Mouse (Mus musculus): ENCODE measurements around the gene Mrps17.

Mrps17 gene

DNA sequence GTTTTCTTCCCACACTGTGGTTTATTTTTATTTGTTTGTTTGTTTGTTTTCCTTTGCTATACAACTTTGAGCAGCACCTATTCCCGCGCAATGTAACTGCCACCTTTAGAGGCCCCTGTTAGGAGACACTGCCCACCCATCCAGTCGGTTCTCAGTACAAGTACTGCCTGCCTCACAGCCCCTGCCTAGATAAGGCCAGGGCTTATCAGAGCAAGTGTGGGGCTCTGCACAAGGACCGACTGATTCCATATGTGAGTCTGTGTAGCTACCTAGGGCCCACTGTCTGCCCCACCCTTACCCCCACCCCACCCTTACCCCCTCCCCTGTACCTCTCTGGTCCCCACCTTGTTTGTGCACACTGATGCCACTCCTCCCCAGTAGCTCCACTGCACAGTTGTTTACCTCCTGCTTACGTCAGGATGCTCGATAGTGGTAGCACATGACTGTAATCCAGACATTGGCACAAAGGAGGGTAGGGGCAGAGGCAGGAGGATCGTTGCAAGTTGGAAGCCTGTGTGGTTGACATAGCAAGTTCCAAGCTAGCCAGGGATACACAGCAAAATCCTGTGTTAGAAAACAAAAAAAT is 27.7 kb downstream of the Mrps17 start:
- no peak for DNase-seq (ENCODE audit: low read depth)

DNA sequence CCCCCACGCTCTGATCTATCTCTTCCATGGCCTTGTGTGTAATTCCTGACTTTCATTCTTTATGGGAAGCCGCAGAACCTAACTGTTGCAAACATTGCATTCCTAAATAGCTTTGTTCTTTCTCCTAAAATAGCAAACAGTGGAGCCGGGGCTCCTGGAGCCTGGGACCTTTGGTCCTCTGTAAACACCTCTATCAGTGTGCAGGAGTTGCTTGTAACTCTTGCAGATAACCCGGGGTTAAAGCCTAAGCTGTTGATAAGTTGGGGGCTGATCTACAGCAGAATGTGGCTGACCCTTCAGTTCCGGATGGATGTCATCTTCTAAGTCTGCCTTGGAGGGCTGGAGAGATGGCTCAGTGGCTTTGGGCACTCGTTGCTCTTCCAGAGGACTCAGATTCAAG is 28.8 kb downstream of the Mrps17 start:
- no peak for DNase-seq (ENCODE audit: low read depth)

DNA sequence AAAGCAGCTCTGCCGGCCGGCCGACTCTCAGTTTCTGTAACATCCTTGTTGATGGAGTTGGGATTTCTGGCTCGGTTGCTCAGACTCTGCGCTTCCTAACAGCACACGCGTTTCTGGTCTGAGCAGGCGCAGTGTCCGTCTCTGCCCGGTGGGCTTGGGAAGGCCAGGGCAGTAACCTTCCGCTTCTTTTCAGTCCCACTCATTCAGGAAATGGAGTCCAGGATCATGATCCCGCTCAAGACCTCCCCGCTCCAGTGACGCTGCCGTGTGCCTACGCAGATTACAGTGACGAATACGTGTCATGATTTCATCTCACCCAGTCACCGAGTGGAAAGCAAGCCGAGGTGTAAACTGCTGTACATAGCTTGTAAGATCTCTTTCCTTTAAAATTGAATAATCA is 41.6 kb downstream of the Mrps17 start:
- DNase-seq (ENCODE audit: low read depth): no peak

DNA sequence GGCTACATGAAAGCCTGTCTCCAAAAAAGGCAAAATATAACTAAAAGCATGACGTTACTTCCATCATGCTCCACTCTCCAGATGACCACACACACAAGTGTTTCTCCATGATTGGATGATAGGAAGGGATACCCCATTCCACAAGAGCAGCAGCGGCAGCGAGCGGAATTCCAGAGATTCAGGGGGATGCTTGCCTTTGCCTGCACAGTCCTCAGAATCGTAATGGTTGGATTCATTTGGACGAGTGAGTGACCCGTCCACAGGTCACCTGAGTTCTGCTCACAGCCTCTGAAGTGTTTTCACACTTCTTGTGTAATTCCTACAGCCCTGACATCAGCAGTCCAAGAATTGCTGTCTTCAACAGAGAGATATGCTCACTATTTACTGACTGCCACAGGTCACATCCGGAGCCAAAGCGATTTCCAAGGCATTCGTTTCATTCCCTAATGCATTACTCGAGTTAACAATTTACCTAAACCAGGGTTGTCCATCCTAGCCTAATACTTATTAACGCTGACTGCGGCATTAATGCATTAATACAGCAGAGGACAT is 44.7 kb downstream of the Mrps17 start:
- no peak for DNase-seq (ENCODE audit: low read depth)

DNA sequence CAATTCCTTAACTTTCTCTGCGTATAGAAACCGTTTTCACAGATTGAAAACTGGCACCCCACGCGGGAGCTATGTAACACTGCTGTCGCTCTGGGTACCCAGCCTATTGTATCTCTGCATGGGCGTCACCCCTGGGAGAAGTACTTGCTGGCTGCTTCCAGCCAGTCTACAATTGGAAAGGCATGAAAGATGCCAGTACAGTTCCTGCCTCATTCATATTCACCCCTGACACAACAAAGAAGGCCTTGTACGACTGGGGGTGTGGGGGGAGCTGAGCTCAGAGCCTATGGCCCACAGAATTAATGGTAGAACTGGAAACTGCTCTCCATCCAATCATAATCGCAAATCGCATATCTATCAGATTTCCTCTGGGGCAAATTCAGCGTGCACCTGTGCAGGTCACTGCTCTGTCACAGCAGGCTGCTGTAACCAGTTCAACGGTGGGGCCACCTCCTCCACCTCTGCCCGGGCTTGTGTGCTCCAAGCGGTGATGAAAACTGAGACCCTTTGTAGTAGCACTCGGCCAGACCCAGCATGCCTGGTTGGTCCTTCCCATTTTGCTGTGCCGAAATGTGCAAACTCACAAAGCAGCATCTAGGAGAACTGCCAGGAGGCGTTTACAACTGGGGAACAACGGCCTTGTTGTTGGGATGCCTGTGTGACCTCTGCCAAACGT is 46.7 kb downstream of the Mrps17 start:
- no peak for DNase-seq (ENCODE audit: low read depth)

DNA sequence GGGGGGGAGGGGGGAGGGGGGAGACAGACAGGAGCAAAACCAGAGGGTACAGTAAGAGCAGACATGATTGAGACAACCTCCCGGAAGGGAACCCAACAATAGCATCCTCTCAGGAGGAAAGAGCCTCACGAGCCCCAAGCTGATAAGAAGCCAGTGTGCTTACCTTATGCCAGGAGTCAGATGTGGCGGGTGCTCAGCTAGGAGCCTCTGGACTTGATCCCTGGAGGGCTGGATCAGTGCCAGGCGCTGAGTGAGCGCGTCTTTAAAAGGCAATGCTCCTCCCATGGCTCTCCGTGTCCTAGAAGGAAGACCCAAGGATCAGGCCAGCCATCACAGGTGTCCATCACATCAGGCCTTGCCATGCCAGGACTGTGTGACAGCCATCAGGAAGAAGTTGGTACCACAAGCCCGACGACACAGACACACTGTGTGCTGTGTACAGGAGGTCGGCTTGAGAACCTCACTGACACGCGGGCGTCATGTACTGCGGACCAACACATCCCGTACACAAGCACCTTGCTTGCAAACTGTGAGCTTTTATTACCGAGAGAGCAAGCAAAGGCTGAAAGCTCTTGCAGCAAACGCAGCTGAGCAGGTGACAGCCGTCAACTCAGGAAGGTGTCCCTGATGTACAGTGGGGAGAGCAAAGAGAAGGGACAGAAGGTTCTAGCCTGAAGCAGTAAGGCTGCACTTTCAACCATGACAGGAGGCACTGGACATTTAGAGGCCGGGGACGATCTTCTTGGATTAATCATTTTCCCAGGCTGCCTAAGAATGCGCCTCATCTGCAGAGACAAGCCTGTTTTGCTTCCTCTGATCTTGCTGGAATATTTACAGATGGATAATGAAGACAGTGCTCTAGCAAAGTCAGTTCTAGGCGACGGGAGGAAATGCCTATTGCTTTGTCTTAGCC is 55.4 kb downstream of the Mrps17 start:
- DNase-seq (ENCODE audit: low read depth): no peak

Data from c-Kit-positive CD71-negative TER-119-negative erythroid progenitor cells, embryonic 14.5 days (primary cell).